Mouse (Mus musculus): ENCODE measurements around the gene Nav2. TPM values are rescaled to one million over a fixed set of nuclear protein-coding genes. Genes with fewer than 3 reads are reported as not detected.

Gene Nav2
- polyA plus RNA-seq, 1 experiment = 30.3 TPM

DNA sequence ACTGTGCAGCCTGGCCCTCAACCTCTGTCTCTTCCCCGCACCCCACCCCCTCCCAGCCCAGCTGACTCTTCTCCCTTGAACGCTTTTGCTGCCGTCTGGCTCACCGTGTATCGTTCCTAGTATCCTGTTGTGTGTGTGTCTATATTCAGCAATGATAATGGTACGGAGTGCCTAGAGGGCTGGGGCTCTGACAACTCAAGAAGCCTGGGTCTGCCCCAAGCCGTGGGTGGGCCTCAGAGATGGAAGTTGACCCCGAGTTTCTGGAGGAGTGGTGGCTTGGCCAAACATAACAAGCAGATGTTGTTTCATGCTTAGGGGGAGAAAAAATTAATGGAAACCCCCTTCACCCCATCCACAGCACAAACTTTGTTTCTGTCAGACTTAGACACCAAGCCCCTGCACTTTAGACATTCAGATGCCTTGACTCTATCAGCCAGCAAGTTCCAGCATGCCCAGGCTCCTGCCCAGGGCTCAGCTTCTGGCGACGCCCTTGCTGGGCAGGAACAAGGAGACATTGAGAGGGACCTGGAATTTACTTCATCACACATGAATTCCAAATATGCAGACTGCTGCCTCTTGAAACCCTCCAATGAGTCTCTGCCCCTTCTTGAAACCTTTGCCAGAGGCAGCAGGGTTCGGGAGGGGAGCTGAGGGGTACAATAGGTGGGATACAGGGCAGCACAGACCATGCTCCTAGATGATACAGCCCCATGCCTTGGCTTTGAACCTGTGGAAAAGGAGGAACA, 644.9 kb downstream of the Nav2 start:
- DNase-seq (ENCODE audit: low read depth) = no peak

DNA sequence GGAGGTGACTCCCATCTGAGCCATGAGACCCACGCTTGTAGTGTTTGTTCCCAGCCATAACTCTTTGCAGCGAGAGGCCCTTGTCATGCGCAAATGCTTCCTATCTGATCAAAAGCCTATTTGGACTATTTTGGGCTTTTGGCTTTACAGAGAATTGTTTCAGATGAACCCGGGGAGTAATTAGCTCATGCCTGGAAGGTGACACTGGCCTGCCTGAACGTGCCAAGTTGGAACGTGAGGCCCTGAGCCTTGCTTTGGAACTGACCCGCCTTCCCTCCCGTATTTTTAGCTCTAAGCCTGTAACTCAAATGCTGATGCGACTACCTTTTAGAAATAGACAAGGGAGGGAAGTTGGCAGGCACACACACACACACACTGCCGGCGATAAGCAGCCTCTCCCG, 649.7 kb downstream of the Nav2 start:
- peak; percentile 50 for DNase-seq (ENCODE audit: low read depth)

DNA sequence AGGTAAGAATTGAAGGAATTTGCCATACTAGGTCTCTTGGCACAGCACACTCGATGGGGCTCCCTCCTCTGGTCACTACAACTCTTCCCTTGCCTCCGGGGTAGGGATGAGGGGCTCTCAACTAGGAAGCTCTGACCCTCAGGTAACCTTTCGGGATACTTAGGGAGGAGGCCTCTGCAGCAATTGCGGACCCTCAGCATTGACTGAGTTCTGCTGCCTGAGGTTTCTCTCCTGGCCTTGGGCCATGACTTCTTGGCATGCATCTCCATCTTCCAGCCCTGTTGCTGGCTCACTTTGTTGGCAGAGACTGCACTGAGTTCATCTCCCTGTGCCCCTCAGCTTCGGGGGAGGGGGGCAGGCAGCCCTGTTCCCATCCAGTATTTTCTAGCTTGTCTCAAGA, 650.4 kb downstream of the Nav2 start:
- no peak for DNase-seq (ENCODE audit: low read depth)

DNA sequence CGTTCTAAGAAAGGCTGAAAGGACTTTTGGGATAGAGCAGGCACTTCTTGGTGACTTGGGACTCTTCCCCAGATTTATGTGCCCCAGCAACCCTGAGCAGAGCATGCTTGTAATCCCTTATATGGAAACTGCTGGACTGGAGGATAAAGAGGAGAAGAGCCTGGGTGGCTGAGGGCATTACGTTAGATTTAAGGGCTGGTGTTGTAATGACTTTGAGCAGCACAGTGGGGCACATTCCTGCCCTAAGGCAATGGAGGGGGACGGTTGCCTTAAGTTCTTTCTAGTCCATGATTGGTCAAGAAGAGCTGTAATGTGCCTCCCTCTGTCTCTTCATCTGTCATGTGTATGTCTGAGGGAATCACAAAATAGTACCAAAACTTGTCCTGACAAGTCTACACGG, 651.5 kb downstream of the Nav2 start:
- DNase-seq (ENCODE audit: low read depth) = peak; percentile 45

DNA sequence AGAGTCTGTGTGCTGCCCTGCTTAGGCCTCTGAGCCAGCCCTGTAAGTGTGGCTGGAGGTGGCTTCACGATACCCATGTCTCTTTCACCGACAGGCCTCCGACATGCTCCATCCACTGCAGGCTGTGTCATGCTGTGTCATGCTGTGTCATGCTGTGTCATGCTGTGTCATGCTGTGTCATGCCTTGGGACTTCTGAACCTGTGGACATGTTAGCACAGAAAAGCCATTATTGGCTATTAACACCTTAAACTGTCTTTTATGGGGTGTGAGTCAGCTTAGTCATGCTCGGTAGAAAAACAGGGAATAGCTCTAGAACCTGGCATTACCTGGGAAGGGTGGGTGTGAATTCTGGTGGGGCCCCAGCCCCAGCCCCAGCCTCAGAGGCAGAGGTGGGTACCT, 653.9 kb downstream of the Nav2 start:
- DNase-seq (ENCODE audit: low read depth) = no peak

DNA sequence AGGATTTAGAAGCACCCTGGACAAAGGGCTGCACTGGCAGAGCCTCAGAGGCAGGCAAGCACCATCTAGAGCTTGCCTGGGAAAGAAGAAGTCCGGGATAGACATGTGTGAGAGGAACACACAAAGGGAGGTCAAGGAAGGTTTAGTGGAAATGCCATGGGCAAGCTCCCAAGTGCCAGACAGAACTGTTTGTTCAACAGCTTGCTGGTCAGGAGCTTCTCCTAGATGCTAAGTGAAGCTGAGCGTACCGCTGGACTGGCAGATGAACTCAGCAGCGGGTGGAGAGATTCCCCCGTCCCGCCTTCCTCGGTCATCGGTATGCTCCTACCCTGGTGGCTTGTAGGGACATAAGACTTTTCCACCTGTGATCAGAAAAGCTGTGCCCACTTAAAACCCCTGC, 654.3 kb downstream of the Nav2 start:
- no peak for DNase-seq (ENCODE audit: low read depth)

DNA sequence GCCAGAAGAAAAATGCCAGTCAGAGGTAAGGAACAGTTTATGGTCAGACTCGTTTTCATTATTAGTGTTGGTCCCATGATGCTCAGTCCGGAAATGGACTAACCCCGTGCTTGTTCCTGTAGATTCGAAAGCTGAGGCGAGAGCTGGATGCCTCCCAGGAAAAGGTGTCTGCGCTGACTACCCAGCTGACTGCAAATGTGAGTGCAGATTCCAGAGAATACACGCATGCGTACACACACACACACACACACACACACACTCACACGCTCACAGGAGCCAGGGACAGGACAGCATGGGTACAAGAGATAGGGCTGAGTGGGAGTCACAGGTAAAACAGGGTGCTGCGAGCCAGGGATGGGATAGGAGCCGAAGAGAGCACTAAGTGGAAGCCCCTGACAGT, 656.6 kb downstream of the Nav2 start:
- DNase-seq (ENCODE audit: low read depth) = no peak

DNA sequence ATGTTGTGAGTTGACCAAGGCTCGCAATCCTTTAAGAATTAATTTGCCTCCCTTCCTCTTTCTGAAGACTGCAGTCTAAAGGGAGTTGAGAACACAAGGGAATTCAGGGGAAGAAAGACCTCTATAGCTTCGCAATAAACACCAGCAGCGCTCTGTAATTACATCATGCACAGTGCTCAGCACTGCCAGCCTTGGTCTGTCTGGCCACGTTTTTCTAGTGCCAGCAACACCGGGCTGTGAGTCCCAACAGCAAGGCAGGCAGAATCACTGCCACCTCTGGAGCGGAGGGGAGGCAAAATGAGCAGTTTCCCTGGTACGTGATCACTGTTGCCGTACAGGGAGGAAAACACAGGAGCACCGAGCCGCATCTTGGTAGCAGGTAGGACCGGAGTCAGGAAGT, 657.3 kb downstream of the Nav2 start:
- no peak for DNase-seq (ENCODE audit: low read depth)

DNA sequence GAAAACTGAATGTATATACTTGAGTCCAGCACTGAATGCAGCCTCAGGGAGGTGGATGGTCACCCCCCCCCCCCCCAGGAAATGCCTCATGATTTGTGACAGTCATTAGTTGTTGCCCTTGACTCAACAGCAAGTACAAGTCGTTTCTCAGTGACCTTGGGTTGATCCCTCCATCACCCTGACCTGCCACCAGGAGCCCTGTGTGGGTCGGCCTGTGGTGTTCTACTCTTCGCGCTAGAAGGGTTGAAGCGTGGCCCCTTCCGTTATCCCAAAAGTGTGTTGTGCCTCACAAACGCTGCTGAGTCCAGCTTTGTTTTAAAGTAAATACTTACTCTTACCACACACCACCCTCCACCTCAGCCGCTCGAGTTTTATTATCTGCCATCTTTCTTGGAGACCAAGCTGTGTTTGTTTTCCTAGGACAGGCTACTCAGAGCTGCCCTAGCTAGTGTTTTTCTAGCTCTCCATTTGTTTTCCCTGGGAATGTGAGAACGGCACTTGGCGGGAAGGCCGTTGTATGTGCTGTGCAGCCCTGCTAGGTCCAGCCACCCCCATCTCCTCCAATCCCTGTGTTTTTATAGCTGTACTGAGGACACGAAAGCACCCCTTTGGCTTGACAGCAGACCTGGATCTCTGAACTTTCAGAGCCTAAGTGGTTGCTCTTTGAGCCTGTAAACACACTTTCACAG, 659.0 kb downstream of the Nav2 start:
- no peak for DNase-seq (ENCODE audit: low read depth)

DNA sequence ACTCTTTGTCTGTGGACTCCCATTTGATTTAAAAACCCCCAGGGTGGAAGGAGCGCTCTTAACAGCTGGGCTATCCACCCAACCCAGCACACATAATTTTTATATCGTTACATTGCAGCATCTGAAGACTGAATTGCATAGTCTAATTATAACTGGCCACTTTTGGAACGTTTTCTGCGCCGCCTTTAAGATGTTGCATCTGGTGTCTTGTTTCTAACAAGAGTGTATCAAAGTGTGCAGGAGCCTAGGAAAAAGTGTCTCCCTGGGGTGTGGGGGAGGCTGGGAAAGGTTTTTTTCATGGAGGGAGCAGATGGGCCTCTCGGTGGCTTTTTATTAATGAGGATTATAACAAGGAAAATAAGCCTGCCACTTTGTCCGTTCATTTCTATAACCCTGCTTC, 661.1 kb downstream of the Nav2 start:
- no peak for DNase-seq (ENCODE audit: low read depth)

DNA sequence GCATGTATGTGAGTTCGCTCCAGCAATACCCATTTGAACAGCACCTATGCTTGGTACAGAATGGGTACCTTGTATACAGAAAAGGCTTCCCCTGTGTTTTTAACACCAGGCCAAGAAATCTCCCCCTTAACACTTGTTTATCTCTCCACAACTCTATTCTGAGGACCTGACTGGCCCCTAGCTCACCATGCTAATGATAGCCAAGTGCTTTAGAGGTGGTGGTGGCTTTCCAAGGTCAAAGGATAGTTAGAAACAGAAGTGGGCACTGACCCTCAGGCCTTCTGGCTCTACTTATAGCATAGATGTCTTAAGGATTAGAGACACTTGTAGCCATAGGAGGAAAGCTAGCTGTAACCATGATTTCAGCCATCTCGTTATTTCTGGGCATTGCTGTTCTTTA, 663.1 kb downstream of the Nav2 start:
- DNase-seq (ENCODE audit: low read depth) = no peak

DNA sequence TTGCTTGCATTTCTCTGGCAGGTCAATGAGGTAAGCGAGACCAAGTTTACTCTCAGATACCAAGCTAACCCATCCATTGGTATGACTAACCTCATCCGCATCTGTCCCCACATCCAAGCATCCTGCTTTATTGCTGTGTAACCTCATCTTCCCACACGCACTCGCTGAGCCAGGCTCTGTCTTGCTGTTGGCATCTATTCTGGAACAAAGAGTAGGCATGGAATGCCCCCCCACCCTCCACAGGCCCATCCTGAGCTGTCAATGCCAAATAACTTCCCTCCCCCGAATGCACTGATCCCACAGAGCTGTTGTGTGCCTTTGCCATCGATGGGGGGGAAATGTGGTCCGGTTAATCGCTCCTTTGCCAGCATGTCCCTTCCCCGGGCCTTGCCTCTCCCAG, 666.7 kb downstream of the Nav2 start:
- no peak for DNase-seq (ENCODE audit: low read depth)

DNA sequence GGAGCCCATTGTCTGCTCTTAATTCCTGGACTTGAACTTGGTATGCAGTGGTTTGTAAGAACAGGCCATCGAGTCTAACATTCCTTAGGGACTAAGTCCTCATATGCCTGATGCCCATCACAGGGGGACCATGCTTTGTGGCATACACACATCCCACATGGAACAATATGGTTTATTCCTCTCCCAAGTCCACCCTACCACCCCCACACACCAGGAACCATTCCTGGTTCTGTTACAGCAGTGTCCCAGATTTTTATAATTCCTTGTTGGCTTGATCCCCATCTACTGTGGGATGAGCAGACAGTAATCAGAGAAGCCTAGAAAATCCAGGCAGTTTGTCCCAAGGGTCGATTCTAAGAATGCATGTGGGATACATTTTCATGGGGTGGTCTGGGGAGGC, 668.6 kb downstream of the Nav2 start:
- no peak for DNase-seq (ENCODE audit: low read depth)

DNA sequence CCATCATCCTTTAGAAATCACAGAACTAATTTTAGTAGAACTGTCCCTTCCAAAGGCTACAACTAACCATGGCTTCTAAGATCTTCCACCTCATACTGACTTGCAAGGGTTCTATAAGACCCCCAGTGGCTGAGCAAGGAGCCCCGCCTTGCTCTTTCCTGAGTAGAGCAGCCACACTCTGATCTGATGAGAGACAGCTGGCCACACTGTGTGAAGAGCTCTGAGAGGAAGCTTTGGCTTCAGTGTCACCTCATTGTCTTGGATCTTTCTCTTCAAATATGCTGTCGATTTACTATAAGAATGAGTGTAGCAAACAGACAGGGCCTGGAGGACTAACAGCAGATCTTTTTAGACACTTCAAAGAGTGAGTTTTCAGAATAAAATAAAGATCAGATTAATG, 673.4 kb downstream of the Nav2 start:
- DNase-seq (ENCODE audit: low read depth) = no peak

DNA sequence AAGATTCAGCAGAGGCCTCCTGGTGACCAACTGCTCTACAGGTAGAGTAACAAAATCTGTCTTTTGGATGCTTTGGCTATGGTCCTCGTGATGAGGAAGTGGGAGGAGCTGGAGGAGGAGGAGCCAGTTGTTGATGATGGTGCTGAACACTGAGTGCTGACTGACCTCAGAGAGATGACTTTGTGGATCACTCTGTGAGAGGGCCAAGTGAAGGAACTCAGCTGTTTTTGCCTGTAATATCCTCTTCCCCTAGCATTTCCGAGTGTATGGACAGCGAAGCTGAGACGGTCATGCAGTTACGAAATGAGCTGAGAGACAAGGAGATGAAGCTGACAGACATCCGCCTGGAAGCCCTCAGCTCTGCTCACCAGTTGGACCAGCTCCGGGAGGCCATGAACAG, 674.0 kb downstream of the Nav2 start:
- no peak for DNase-seq (ENCODE audit: low read depth)

DNA sequence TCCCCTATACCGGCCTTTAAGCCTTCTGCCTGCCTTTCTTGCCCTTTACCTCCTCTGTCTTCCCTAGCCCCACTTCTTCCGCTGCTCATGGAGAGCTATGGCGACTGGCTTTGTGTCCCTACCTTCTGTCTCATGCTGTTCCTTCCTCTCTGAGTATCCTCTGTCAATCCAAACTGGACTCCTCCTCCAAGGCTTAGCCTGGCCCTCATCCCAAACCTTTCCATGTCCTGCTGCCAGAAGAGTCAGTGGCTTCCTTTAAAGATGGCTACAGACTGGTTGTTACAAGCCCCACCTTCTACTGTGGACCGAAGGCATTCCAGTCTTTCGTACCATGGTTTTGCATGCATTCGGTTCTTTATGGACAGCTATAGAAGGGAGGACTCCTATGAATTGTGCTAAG, 674.7 kb downstream of the Nav2 start:
- no peak for DNase-seq (ENCODE audit: low read depth)

DNA sequence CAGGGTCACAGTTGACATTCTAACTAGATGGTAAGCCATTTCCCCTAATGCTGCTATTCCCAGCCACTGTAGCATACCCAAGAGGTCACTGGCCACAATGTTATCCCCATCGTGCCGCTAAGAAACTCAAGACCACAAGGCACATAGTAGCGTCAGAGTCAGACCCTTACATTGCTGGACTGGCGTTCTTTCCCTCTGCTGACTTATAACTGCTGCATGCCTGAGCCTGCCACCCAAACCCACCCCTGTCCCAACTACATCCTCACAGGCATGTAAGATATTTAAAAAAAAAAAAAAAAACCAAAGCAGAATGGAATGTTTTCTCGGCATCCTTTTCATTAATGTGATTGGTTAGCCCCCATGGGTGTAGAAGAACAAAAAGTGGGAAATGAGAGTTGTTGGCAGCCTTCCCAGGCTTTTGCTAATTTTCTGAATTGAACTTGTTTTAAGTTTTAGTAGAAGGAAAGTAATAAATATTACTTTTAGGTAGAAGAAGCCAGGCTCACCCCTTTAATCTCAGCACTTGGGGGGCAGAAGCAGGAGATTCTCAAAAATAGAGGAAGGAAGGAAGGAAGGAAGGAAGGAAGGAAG, 678.1 kb downstream of the Nav2 start:
- DNase-seq (ENCODE audit: low read depth) = no peak

DNA sequence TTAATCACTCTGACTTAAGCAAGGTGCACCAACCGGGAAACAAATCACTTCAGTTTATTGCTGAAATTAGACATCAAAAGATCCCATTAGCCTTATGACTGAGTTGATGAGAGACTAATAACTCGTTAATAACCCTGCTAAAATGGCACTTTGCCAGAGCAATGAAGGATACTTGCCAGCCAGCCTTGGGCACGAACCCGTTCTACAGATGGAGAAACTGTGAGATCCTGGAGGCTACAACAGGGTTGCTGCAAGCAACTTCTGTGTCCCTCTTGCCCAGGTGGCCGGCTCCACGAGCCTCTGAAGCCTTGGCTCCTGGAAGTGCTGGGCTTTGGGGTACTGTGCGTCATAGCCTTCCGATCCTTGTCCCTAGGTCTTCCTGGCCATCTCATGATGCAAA, 681.1 kb downstream of the Nav2 start:
- DNase-seq (ENCODE audit: low read depth) = no peak

DNA sequence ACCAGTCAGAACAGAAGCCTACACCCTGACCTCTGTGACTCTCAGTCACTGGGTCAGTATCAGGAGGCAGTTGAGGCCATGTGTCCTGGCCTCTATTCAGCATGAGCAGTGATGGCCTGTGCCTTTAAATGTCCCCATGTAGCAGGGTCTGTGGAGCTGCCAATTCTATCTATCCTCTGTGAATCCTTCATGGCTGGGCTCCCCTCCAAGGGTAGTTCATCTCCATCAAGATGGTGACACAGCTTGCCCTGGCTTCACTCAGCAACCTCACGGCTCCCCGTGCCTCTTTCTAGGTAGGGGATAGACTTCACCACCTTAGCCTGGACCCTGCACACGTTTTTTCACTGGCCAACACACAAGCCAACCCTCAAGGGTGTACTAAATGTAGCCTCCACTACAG, 689.3 kb downstream of the Nav2 start:
- DNase-seq (ENCODE audit: low read depth) = no peak

DNA sequence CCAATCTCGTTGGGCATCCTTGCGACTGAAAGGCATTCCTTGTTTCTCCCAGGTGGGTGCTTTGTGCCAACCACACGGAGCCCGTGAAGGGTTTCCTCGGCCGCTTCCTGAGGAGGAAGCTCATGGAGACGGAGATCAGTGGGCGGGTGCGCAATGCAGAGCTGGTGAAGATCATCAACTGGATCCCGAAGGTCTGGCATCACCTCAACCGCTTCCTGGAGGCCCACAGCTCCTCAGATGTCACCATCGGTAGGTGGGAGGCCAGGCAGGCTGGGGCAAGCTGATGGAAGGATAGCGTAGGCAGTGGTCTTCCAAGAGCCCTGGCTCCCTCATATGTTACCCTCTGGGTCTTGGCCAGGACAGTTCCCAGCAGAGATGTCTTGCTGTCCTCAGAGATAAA, 689.7 kb downstream of the Nav2 start:
- DNase-seq (ENCODE audit: low read depth) = no peak

DNA sequence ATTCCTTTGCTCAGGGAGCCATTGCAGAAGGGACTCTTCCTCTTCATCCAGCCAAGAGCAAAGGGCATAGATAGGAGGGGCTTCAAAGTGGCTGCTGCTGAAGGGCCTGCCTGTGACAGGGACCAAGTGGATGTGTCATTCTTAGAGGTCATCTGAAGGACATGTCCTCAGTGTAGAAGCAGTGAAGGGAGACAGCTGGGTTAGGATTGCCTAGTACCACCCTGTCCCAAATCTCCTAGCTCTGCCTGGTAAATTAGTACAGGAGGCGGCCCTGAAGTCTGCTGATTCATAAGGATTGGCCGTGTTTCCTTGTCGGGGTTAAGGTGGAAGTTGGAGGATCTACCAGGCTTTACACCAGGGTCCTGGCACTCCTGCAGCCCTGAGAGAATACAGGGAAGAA, 691.4 kb downstream of the Nav2 start:
- DNase-seq (ENCODE audit: low read depth) = no peak

DNA sequence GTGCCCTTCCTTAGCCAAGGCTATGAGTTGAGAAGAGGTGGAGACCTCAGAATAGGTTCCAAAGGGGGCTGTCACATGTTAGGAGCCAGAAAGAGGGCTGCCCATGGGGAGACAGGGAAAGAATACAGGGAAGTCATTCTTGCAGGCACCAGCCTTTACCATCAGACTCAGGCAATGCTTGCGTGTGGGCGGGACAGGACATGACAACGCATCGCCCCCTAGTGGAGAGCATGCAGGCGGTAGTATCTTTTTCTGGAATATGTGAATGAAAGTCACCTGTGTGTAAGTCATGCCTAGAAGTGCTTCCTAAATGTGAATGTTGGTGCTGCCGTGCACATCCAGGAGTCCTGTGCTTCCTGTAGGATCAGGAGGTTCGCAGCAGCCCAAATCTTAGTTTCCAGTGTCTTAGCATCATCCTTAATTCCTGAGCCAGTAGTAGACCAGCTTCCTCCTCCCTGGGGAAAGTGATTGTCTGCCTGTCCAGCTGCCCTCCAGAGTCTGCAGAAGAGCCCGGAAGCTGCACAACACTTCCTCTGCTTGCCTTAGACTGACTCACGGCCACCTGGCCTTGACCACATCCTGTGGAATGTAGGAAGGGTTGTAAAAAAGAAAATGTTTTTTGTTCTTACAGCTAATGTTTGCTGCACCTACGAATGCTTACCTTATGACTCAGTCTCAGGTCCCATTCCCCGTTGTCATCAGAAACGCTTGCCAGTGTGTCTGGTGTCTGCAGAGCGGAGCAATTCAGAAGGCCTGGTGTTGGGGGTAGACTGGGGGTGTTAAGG, 692.9 kb downstream of the Nav2 start:
- no peak for DNase-seq (ENCODE audit: low read depth)

DNA sequence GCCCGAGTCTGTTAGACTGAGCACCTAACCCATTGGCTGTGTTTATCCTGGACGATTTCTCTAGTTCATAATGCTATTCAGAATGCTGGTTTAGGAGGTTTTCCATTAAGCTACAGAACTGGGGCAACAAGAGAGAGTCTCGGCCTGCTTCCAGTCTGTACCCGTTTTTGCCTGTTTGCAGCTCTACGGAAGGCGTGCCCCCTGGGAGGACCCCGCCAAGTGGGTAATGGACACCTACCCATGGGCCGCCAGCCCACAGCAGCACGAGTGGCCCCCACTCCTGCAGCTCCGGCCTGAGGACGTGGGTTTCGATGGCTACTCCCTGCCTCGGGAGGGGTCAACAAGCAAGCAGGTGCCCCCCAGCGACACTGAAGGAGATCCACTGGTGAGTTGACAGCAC, 695.7 kb downstream of the Nav2 start:
- no peak for DNase-seq (ENCODE audit: low read depth)
